Mouse (Mus musculus) right cerebral cortex, adult 2 months (tissue): ENCODE data around the gene Klhdc3.

Experiments used
- DNase-seq, 2 experiments: peaks; one replicate each; pipeline ENCODE4 v3.0.0; 2021 to 2022; ENCODE audit warnings: low spot score in 2 of 2

The Klhdc3 gene

GRCm38 (mm10) chr17:46680760-46681373, at the start of gene Klhdc3:
Gene Klhdc3 (minus strand): TSS chr17:46680914.
- peak; percentile 96 to 97 for DNase-seq

GRCm38 (mm10) chr17:46728904-46729318, 48.2 kb upstream of the Klhdc3 start, which contains the start of gene Gnmt:
Gene Gnmt (minus strand): TSS chr17:46729168.
- no peak for DNase-seq

GRCm38 (mm10) chr17:46728496-46728895, 47.8 kb upstream of the Klhdc3 start:
- DNase-seq: no peak

DNA sequence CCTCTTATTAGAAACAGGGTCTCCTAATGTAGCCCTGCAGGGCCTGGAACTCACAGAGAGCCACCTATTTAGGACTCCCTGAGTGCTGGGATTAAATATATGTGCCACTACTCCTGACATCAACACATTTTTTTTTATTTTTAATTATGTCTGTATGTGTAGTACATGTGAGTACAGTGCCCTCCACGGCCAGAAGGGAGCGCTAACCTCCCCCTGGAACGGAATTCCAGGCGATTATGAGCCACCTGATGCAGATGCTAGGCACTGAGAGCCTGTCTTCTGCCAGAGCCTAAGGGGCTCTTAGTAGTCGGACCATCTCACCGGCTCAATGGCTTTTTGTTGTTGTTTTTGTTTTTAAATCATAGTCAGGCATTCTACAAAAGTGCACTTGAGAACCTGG, 47.3 kb upstream of the Klhdc3 start:
- DNase-seq: no peak

GRCm38 (mm10) chr17:46727271-46727670, 46.6 kb upstream of the Klhdc3 start:
- DNase-seq: no peak

DNA sequence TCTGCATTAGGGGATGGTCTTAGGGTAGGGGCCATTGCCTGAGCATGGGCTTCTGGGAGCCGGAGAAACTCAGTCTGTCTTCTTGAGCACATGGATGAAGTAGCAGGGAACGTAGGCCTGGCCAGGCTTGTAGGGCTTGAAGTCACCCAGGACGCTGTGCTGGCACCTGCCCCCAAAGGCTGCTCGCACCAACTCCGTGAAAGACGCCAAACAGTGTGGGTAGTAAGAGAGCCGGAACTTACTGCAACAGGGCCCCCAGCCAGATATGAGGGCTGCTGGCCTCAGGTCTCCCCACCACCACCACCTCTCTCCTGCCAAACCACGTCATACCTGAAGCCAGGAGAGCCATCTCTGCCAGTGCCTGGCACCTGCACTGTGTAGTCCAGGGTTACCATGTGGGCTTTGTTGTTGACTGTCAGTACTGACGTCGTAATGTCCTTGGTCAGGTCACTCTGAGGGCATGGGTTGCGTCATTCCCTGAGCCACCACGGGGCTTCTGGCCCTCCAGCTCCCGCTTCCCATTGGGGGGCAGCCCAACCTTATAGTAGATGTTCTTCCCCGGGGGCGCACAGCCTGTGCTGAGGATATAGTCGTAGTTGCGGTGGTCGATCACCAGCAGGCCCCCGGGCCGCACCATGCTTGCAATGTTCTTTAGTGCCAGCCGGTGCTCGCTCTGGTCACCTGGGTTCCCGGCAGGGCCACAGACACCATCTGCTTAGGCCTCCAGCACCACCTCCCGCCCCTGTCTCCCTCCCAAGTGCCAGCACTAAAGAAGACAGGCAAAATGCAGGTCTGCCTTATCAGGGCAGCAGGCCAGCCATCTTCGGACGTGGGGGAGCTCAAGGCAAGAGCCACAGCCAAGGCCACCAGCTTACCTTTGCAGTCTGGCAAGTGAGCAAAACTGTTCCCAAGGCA, 45.3 kb upstream of the Klhdc3 start:
- no peak for DNase-seq

DNA sequence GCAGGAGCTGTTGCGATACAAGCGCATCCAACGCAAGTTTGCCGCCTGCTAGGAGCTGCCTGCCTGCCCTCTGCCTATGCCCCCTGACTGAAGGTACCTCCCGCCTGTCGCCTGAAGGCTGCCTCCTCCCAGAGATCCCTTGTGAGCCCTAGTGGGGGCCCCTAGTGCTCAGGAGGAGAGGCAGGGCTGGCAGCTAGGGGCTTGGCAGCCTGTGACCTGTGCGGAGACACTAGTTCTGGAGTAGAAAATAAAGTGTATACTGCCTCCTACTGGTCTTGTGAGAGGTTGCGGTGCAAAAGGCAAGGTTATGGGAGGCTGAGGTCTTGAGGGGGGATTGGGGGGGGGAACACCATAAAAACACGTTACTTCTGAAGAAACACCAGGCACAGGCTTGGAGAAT, 44.6 kb upstream of the Klhdc3 start:
- no peak for DNase-seq

DNA sequence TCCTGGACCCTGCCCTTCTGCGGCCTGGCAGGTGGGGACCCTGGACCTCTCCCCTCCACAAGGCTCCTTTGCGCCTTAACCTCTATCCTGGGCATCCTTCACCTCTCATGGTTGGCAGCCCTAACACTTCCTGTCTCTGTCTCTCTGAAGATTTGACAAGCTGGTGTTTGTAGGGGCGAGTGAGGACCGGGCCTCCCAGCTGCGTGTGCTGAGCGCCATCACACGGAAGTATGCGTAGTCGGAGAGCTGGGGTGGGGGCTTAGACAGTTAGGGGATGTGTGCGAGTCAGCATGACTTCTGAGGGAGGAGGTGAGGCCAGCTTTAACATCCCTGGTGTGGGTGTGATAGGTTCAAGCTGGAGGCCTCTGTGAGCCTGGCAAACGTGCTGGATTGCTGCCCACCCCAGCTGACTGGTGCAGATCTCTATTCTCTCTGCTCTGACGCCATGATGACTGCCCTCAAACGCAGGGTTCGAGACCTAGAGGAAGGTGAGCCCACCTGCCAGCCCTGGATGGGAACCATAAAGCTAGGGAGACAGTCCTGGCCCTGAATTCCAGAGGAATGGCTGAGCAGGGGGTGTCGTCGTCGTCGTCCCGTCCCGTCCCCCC, 43.9 kb upstream of the Klhdc3 start:
- no peak for DNase-seq

GRCm38 (mm10) chr17:46721077-46721476, 40.4 kb upstream of the Klhdc3 start:
- DNase-seq: no peak

- DNase-seq: no peak
These were observed 34.2 kb upstream of the Klhdc3 start for GRCm38 (mm10) chr17:46714756-46715481.

- no peak for DNase-seq
These were observed 33.1 kb upstream of the Klhdc3 start for GRCm38 (mm10) chr17:46713849-46714248.

- no peak for DNase-seq
These were observed 31.7 kb upstream of the Klhdc3 start for GRCm38 (mm10) chr17:46712442-46712841.

DNA sequence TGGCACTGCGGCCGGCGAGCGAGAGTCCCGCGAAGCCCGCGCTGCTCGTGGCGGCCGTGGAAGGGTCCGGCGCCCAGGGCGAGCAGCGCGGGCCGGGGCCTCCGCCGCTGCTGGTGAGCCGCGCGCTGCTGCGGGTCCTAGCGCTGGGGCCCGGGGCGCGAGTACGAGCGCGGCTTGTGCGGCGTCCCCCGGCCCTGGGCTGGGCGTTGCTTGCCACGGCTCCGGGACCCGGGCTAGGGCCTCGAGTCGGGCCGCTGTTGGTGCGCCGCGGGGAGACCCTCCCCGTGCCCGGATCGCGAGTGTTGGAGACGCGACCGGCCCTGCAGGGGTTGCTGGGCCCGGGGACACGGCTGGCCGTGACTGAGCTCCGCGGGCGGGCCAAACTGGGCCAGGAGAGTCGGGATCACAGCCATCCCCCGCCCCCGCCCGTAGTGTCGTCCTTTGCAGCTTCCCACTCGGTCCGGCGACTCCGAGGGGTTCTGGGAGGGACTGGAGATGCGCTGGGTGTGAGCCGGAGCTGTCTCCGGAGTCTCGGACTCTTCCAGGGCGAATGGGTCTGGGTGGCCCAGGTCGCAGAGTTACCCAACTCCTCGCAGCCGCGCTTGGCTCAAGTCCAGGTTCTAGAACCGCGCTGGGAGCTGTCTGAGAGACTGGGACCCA, 31.0 kb upstream of the Klhdc3 start:
- peak; percentile 17 to 28 for DNase-seq

GRCm38 (mm10) chr17:46710959-46711597, 30.4 kb upstream of the Klhdc3 start, which contains the start of gene Pex6:
Gene Pex6 (plus strand): TSS chr17:46711463.
- peak; percentile 92 to 93 for DNase-seq

GRCm38 (mm10) chr17:46706375-46707089, 25.8 kb upstream of the Klhdc3 start:
- DNase-seq: no peak

- peak; percentile 95 to 98 for DNase-seq
These were observed 24.4 kb upstream of the Klhdc3 start, which contains the start of gene Ppp2r5d for GRCm38 (mm10) chr17:46704887-46705835. Gene Ppp2r5d (minus strand): TSS chr17:46705111.

- no peak for DNase-seq
These were observed 23.5 kb upstream of the Klhdc3 start for GRCm38 (mm10) chr17:46703971-46704886.

DNA sequence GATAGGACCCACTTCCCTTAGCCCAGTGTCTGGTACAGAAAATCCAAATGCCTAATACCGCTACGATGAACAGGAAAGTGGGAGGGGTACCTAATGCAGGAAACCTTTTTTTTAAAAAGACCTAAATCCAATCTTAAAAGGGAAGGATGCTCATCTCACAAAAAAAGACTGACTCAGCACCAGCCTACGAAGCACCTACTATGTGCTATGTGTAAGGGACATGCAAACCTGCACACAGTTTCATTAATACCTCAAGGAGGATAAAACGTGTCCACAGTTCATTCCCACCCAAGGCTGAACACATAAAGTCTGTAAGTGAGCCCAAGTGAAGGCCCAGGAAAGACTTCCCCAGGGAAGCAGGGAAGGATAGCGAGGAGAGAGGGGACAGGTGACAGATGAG, 21.8 kb upstream of the Klhdc3 start:
- no peak for DNase-seq
